Mouse (Mus musculus) liver, embryonic 14.5 days (tissue): Measurements from ENCODE around the gene Fbxl18.

Experiments
- CTCF ChIP-seq: IDR thresholded peaks from 2 replicates; pipeline ENCODE4 v1.5.1; 2016; ENCODE audit warnings: antibody characterized with exemption, low read depth, control low read depth
- EP300 ChIP-seq: IDR thresholded peaks from 2 replicates; pipeline ENCODE4 v1.6.1; 2016; ENCODE audit warnings: antibody characterized with exemption, low read depth

DNA sequence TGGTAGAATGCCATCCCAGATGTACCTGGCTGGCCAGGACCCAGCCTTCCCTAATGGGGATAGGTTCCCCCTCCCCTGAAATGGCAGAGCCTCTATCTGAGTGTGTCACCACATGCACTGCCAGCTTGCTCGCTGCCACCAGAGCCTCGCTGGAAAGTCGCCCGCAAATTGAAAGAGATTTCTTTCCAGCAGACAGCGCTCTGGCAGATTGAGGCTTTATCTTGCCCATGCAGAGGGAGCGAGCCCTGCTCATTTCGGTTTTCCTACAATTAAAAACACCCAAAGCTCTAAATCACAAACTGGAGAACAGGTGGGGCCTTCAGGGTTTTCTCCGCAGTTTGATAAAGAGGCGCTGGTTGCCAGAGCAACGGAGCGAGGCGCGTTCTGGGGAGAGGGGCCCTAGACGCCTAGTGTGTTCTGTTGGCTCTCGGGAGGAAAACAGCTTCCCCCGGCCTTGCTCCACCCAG is 37.4 kb downstream of the Fbxl18 start:
- TF ChIP-seq CTCF (no peak), EP300 (no peak)
